Mouse (Mus musculus) lung, embryonic 15.5 days (tissue): ENCODE data around the gene Selenof. TPM values are rescaled to one million over a fixed set of nuclear protein-coding genes. Genes with fewer than 3 reads are reported as not detected.
A peak's percentile ranks its signal among the peaks of the same experiment; 100 is the strongest.

Experiments used
- ATAC-seq: fragments of 200-750 bp; cut with Nextera tagmentation; 2 replicates; pipeline ENCODE4 v1.8.0; 2017; ENCODE audit warnings: moderate number of reproducible peaks, borderline replicate concordance; ENCODE audit not compliant: low FRiP score, low TSS enrichment; ENCODE audit errors: extremely low read depth
- H3K27ac ChIP-seq: fragments of 300-500 bp; sonication (generic); 2 replicates; pipeline ENCODE4 v1.5.1; 2015; ENCODE audit warnings: moderate library complexity, mild to moderate bottlenecking, inconsistent platforms
- H3K27me3 ChIP-seq: fragments of 300-500 bp; sonication (generic); 2 replicates; pipeline ENCODE4 v1.6.1; 2015; ENCODE audit warnings: inconsistent platforms
- H3K36me3 ChIP-seq: fragments of 300-500 bp; sonication (generic); 2 replicates; pipeline ENCODE4 v1.6.1; 2015; ENCODE audit warnings: inconsistent platforms
- H3K4me1 ChIP-seq: fragments of 300-500 bp; sonication (generic); 2 replicates; pipeline ENCODE4 v1.6.1; 2015; ENCODE audit warnings: inconsistent platforms
- H3K4me2 ChIP-seq: fragments of 300-500 bp; sonication (generic); 2 replicates; pipeline ENCODE4 v1.6.1; 2015; ENCODE audit warnings: inconsistent platforms, mild to moderate bottlenecking, moderate library complexity
- H3K4me3 ChIP-seq: fragments of 300-500 bp; sonication (generic); 2 replicates; pipeline ENCODE4 v1.5.1; 2015; ENCODE audit warnings: mild to moderate bottlenecking, inconsistent platforms
- H3K9ac ChIP-seq: fragments of 300-500 bp; sonication (generic); 2 replicates; pipeline ENCODE4 v1.6.1; 2015; ENCODE audit warnings: inconsistent platforms
- H3K9me3 ChIP-seq: fragments of 300-500 bp; sonication (generic); 2 replicates; pipeline ENCODE4 v1.6.1; 2016; ENCODE audit warnings: inconsistent platforms
- WGBS: fragments of 180-500 bp; shearing (Covaris S2); methylation state at CpG from one replicate; pipeline ENCODE4 v1.1.7; 2015; 5-methylcytosine and 5-hydroxymethylcytosine counted together
- polyA plus RNA-seq: library from polyadenylated mRNA; unstranded; fragments of >200 nt; fragmentation: Nextera tagmentation; extraction: Ambion mirVana; gene quantifications from 2 replicates; pipeline ENCODE4 v1.2.1, GENCODE M21; 2015

Selenof gene
- polyA plus RNA-seq, 1 experiment from 2014 or later = 738 TPM

GRCm38 (mm10) chr3:144568861-144569361, 1.2 kb upstream of the Selenof start:
- Histone ChIP-seq H3K4me2 (peak overlapping the region; percentile 96), H3K27me3 (no peaks in the 10 kb centered on the region), H3K27ac (peak overlapping the region; percentile 15; the same call in 1 of the 2 replicates), H3K9me3 (no peaks in the 10 kb centered on the region), H3K4me1 (peaks cover 39% of the 10 kb centered on the region), H3K9ac (peak overlapping the region; percentile 90), H3K4me3 (peak overlapping the region; percentile 95), H3K36me3 (no peaks in the 10 kb centered on the region)
- ATAC-seq = no peak
- under 1% methylated on average over 21 of the region's 21 CpGs for WGBS

DNA sequence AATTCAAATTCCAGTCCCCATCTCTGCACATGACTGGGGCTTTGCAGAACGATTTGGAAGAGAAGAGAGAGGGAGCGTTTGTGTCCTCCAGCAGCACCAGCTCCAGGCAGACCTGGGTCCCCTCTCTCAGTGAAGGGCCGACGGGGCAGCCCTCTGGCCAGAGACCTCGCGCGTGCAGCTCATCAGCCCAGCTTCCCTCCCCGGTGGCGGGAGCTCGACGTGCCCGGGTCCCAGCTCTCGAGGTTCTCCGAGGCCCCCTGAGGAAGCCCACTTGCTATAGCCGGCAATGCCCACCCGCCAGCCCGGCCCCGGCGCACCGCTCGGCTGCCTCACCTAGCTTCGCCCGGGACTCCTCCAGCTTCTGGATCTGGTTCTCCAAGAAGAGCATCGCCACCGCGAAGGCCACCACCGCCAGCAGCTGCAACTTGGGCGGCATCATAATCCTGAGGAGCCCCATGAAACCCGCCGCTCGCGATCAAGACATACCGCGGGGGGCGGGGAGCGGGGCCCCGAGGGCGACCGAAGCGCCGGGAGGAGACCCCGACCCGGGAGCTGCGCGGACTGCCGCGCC, 618 bp upstream of the Selenof start:
- ATAC-seq = peak; percentile 19; the same call in 1 of the 2 replicates
- no peaks in the 10 kb centered on the region for H3K36me3 ChIP-seq
- WGBS = under 1% methylated on average over 46 of the region's 47 CpGs
- peak overlapping the region; percentile 80 for H3K27ac ChIP-seq
- peak overlapping the region; percentile 96 for H3K4me2 ChIP-seq
- H3K4me3 ChIP-seq = peak overlapping the region; percentile 95
- peak overlapping the region; percentile 90 for H3K9ac ChIP-seq
- H3K27me3 ChIP-seq = no peaks in the 10 kb centered on the region
- H3K4me1 ChIP-seq = peaks cover 43% of the 10 kb centered on the region
- H3K9me3 ChIP-seq = no peaks in the 10 kb centered on the region

GRCm38 (mm10) chr3:144570816-144571487, 848 bp downstream of the Selenof start:
- Histone ChIP-seq H3K4me1 (peaks cover 48% of the 10 kb centered on the region), H3K4me3 (peak overlapping the region; percentile 95), H3K9me3 (no peaks in the 10 kb centered on the region), H3K27me3 (no peaks in the 10 kb centered on the region), H3K9ac (peak overlapping the region; percentile 96), H3K4me2 (peak overlapping the region; percentile 55), H3K36me3 (no peaks in the 10 kb centered on the region), H3K27ac (peak overlapping the region; percentile 93)
- under 1% methylated on average over 25 of the region's 25 CpGs for WGBS
- ATAC-seq = no peak

GRCm38 (mm10) chr3:144574256-144574655, 4.2 kb downstream of the Selenof start:
- Histone ChIP-seq H3K36me3 (peaks cover 14% of the 10 kb centered on the region), H3K27ac (peak overlapping the region; percentile 56), H3K9ac (no peak overlapping the region), H3K4me1 (peaks cover 36% of the 10 kb centered on the region), H3K4me2 (peak overlapping the region; percentile 35), H3K4me3 (no peak overlapping the region), H3K27me3 (no peaks in the 10 kb centered on the region), H3K9me3 (no peaks in the 10 kb centered on the region)
- ATAC-seq = no peak
- WGBS = 59% methylated on average over 7 of the region's 7 CpGs

GRCm38 (mm10) chr3:144577366-144578340, 7.5 kb downstream of the Selenof start:
- no peak overlapping the region for H3K9ac ChIP-seq
- WGBS = 73% methylated on average over 10 of the region's 10 CpGs
- no peaks in the 10 kb centered on the region for H3K9me3 ChIP-seq
- no peak overlapping the region for H3K4me2 ChIP-seq
- H3K4me3 ChIP-seq = no peak overlapping the region
- H3K36me3 ChIP-seq = peaks cover 20% of the 10 kb centered on the region
- no peaks in the 10 kb centered on the region for H3K27me3 ChIP-seq
- no peak overlapping the region for H3K27ac ChIP-seq
- H3K4me1 ChIP-seq = peaks cover 40% of the 10 kb centered on the region
- no peak for ATAC-seq

DNA sequence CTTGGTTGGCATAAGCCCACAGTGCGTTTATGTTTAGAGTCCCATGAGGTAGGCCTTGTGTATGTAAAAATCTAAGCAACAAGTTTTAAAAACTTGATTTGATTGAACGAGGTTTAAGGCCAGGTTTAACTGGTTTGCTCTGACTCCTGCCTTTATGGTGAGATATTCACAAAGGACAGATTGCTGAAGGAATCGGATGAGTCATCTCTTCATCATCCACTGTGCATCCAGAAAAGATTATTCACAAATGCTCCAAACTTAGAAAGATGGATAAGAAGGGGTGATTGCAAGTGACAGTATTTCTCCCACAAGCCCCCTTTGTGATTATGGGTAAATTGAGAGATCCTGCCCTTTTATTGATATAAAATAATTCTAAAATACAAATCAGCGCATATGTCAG, 8.8 kb downstream of the Selenof start:
- peaks cover 33% of the 10 kb centered on the region for H3K4me1 ChIP-seq
- H3K27me3 ChIP-seq = no peaks in the 10 kb centered on the region
- no peak overlapping the region for H3K4me3 ChIP-seq
- no peak for ATAC-seq
- no peak overlapping the region for H3K27ac ChIP-seq
- H3K36me3 ChIP-seq = peaks cover 20% of the 10 kb centered on the region
- no peak overlapping the region for H3K4me2 ChIP-seq
- H3K9ac ChIP-seq = no peak overlapping the region
- 91% methylated on average over 4 of the region's 4 CpGs for WGBS
- H3K9me3 ChIP-seq = no peaks in the 10 kb centered on the region

- H3K4me3 ChIP-seq = no peak overlapping the region
- no peak overlapping the region for H3K9ac ChIP-seq
- no peaks in the 10 kb centered on the region for H3K9me3 ChIP-seq
- H3K27me3 ChIP-seq = no peaks in the 10 kb centered on the region
- no peak overlapping the region for H3K27ac ChIP-seq
- peaks cover 23% of the 10 kb centered on the region for H3K36me3 ChIP-seq
- H3K4me2 ChIP-seq = no peak overlapping the region
- 71% methylated on average over 5 of the region's 5 CpGs for WGBS
- ATAC-seq = peak; percentile 19; the same call in 1 of the 2 replicates
- peaks cover 33% of the 10 kb centered on the region for H3K4me1 ChIP-seq
These were observed 9.7 kb downstream of the Selenof start for GRCm38 (mm10) chr3:144579796-144580195.

GRCm38 (mm10) chr3:144580281-144580680, 10.2 kb downstream of the Selenof start:
- 72% methylated on average over 7 of the region's 7 CpGs for WGBS

GRCm38 (mm10) chr3:144581842-144582241, 11.7 kb downstream of the Selenof start:
- Histone ChIP-seq H3K27me3 (no peaks in the 10 kb centered on the region), H3K27ac (no peak overlapping the region), H3K4me2 (no peak overlapping the region), H3K9ac (no peak overlapping the region), H3K4me1 (peaks cover 35% of the 10 kb centered on the region), H3K9me3 (no peaks in the 10 kb centered on the region), H3K36me3 (peaks cover 23% of the 10 kb centered on the region), H3K4me3 (no peak overlapping the region)
- 38% methylated on average over 3 of the region's 3 CpGs for WGBS
- ATAC-seq = no peak

More at GRCm38 (mm10) chr3:144580281-144580680, 10.2 kb downstream of the Selenof start:
- Histone ChIP-seq H3K4me2 (no peak overlapping the region), H3K27me3 (no peaks in the 10 kb centered on the region), H3K27ac (no peak overlapping the region), H3K9me3 (no peaks in the 10 kb centered on the region), H3K4me1 (peaks cover 30% of the 10 kb centered on the region), H3K9ac (no peak overlapping the region), H3K36me3 (peaks cover 23% of the 10 kb centered on the region), H3K4me3 (no peak overlapping the region)
- ATAC-seq = no peak

GRCm38 (mm10) chr3:144582306-144582705, 12.2 kb downstream of the Selenof start:
- no peak overlapping the region for H3K4me3 ChIP-seq
- H3K27ac ChIP-seq = no peak overlapping the region
- no peak for ATAC-seq
- H3K9ac ChIP-seq = no peak overlapping the region
- 73% methylated on average over 4 of the region's 4 CpGs for WGBS
- no peaks in the 10 kb centered on the region for H3K9me3 ChIP-seq
- peaks cover 25% of the 10 kb centered on the region for H3K36me3 ChIP-seq
- H3K4me2 ChIP-seq = no peak overlapping the region
- no peaks in the 10 kb centered on the region for H3K27me3 ChIP-seq
- H3K4me1 ChIP-seq = peaks cover 35% of the 10 kb centered on the region

GRCm38 (mm10) chr3:144583789-144584188, 13.7 kb downstream of the Selenof start:
- H3K36me3 ChIP-seq = peaks cover 22% of the 10 kb centered on the region
- ATAC-seq = no peak
- H3K27me3 ChIP-seq = no peaks in the 10 kb centered on the region
- H3K4me1 ChIP-seq = peaks cover 35% of the 10 kb centered on the region
- no peak overlapping the region for H3K4me2 ChIP-seq
- H3K9ac ChIP-seq = no peak overlapping the region
- no peak overlapping the region for H3K4me3 ChIP-seq
- H3K27ac ChIP-seq = no peak overlapping the region
- 37% methylated on average over 5 of the region's 5 CpGs for WGBS
- H3K9me3 ChIP-seq = no peaks in the 10 kb centered on the region
